ENCODE assay signal across 8 mouse cellular contexts in the genomic region with DNA sequence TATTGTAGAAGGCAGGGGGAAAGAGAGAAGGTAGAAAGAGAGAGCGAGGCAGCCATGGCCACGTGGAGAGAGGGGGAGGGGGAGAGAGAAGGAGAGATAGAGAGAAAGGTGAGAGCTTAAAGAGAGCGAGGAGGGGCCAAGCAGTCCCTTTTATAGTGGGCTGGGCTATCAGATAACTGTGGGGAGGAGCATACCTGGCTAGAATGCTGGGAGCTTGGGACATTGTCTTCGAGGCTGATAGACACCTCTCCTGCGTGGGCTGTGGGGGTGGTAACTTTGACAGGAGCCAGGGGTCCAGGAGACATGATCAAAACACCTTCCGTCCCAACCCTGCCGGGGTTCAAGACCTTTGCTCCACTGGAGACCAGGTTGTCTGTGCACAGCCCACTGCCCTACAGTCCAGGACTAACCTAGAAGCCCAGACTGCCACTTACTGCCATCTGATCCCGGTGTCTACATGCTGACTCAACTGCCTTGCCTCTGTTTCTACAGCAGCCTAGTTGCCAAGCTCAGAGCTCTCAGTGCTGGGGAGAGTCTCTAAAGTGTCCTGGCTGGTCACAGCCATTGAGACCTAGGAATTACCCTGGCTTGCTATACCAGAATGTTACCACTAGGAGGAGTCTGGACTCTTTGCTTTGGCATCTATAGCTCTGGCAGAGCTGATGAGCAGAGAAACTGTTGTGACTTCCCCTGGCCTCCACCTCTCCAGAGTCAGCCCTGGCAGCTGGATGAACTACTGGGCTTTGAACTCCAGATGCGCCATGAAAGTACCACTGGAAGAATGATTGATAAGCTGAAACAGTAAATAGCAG.
DNase-seq lines count a peak whose midpoint lies in the region; ATAC-seq and TF ChIP-seq lines count a peak whose summit lies in the region.

No protein-coding gene starts in this region.

- H3K79me3 ChIP-seq in C2C12 (ENCODE audit: low read depth), result no peaks in the 10 kb centered on the region

- 58% methylated on average over 9 of the region's 9 CpGs for WGBS in heart, adult 2 months
- 68% methylated on average over 9 of the region's 9 CpGs for WGBS in limb, embryonic 13.5 days
- WGBS in midbrain, postnatal 0 days, result 62% methylated on average over 9 of the region's 9 CpGs

- no peaks in the 10 kb centered on the region for H3K36me3 ChIP-seq in C2C12 (ENCODE audit: control insufficient read depth, insufficient read depth)
- no peaks in the 10 kb centered on the region for H3K36me3 ChIP-seq in heart, adult 2 months (ENCODE audit: control insufficient read depth, insufficient read depth, low read length)
- H3K36me3 ChIP-seq in limb, embryonic 13.5 days, result no peaks in the 10 kb centered on the region
- no peaks in the 10 kb centered on the region for H3K36me3 ChIP-seq in midbrain, postnatal 0 days (ENCODE audit: insufficient read depth, low read length)

- H3K4me3 ChIP-seq in C2C12 (ENCODE audit: insufficient read depth, poor library complexity, severe bottlenecking), result no peak overlapping the region
- H3K4me3 ChIP-seq in heart, adult 2 months, result no peak overlapping the region
- H3K4me3 ChIP-seq in limb, embryonic 13.5 days, result no peak overlapping the region
- H3K4me3 ChIP-seq in midbrain, postnatal 0 days (ENCODE audit: low read depth, low read length), result no peak overlapping the region

- intact Hi-C loops in heart, adult 2 months (cut with DNase I), result no loop called here

- no peaks in the 10 kb centered on the region for H3K9me3 ChIP-seq in limb, embryonic 13.5 days
- H3K9me3 ChIP-seq in midbrain, postnatal 0 days (ENCODE audit: low read length), result no peaks in the 10 kb centered on the region

- no peak overlapping the region for H3K9ac ChIP-seq in heart, adult 2 months (ENCODE audit: low read depth, low read length)
- no peak overlapping the region for H3K9ac ChIP-seq in limb, embryonic 13.5 days
- no peak overlapping the region for H3K9ac ChIP-seq in midbrain, postnatal 0 days (replicated peaks; ENCODE audit: low read length, poor library complexity, severe bottlenecking)

- H3K79me2 ChIP-seq in C2C12 (ENCODE audit: control insufficient read depth, insufficient read depth), result no peaks in the 10 kb centered on the region
- H3K79me2 ChIP-seq in heart, adult 2 months (replicated peaks; ENCODE audit: control insufficient read depth, insufficient read depth, low read length), result no peaks in the 10 kb centered on the region

- peak; percentile 35; the same call in 1 of the 2 replicates for TF ChIP-seq EP300 in heart, adult 2 months (IDR thresholded peaks at IDR 0.05; ENCODE audit: insufficient read depth, low read depth, low read length)

- no peaks in the 10 kb centered on the region for H3K27me3 ChIP-seq in C2C12 (ENCODE audit: control insufficient read depth, insufficient read depth, insufficient read length)
- no peaks in the 10 kb centered on the region for H3K27me3 ChIP-seq in heart, adult 2 months (ENCODE audit: control insufficient read depth, insufficient read depth, low read length)
- H3K27me3 ChIP-seq in limb, embryonic 13.5 days, result no peaks in the 10 kb centered on the region
- no peaks in the 10 kb centered on the region for H3K27me3 ChIP-seq in midbrain, postnatal 0 days (ENCODE audit: insufficient read depth, low read length)

- H3ac ChIP-seq in C2C12 (ENCODE audit: control insufficient read depth, insufficient read length, low read depth), result no peak overlapping the region

- TF ChIP-seq POLR2A in heart, adult 2 months (IDR thresholded peaks at IDR 0.05; ENCODE audit: insufficient read depth, low read depth, low read length), result no peak

- peak; percentile 21 for TF ChIP-seq CTCF in C2C12 (IDR thresholded peaks at IDR 0.05; ENCODE audit: control insufficient read depth, insufficient read depth, insufficient read length)
- peak; percentile 95 for TF ChIP-seq CTCF in heart, adult 2 months (IDR thresholded peaks at IDR 0.05)
- peak; percentile 94 for TF ChIP-seq CTCF in midbrain, postnatal 0 days (IDR thresholded peaks at IDR 0.05)

- ATAC-seq in limb, embryonic 13.5 days (ENCODE audit: low FRiP score, low read depth), result peak; percentile 57; the same call in 1 of the 2 replicates
- no peak for ATAC-seq in midbrain, postnatal 0 days (ENCODE audit: low FRiP score)

- no peaks in the 10 kb centered on the region for H3K4me1 ChIP-seq in heart, adult 2 months (ENCODE audit: control insufficient read depth, insufficient read depth, low read length)
- H3K4me1 ChIP-seq in limb, embryonic 13.5 days, result peaks cover 17% of the 10 kb centered on the region
- no peaks in the 10 kb centered on the region for H3K4me1 ChIP-seq in midbrain, postnatal 0 days (ENCODE audit: insufficient read depth, low read length)

- H3K4me2 ChIP-seq in limb, embryonic 13.5 days (replicated peaks), result no peak overlapping the region
- no peak overlapping the region for H3K4me2 ChIP-seq in midbrain, postnatal 0 days (ENCODE audit: low read depth, low read length, poor library complexity, severe bottlenecking)

- H3K27ac ChIP-seq in heart, adult 2 months, result no peak overlapping the region
- no peak overlapping the region for H3K27ac ChIP-seq in limb, embryonic 13.5 days
- H3K27ac ChIP-seq in midbrain, postnatal 0 days (ENCODE audit: low read depth, low read length), result no peak overlapping the region

- peak; percentile 70 for DNase-seq in T-cell, adult 2 months (ENCODE audit: low spot score)
- peak; percentile 81 for DNase-seq in embryo, embryonic 10 days (ENCODE audit: low spot score)
- DNase-seq in heart, adult 2 months, result peak; percentile 27 to 41
- DNase-seq in kidney, adult 18-20 months, result peak; percentile 37
- DNase-seq in midbrain, postnatal 0 days (ENCODE audit: low spot score), result peak; percentile 89
- DNase-seq in thymus, postnatal 10 days (ENCODE audit: low spot score in 2 of 2), result peak; percentile 60 to 77

TF ChIP-seq in C2C12, 6 proteins besides CTCF, POLR2A, EP300 and RAD21:
- TF ChIP-seq MAX (IDR thresholded peaks at IDR 0.05), result no peak
- TF ChIP-seq MYOG (IDR thresholded peaks at IDR 0.05; ENCODE audit: control insufficient read depth, extremely low read depth, insufficient read length), result no peak
- no peak for TF ChIP-seq CEBPB (IDR thresholded peaks at IDR 0.05; ENCODE audit: low read depth)
- TF ChIP-seq USF1 (IDR thresholded peaks at IDR 0.05; ENCODE audit: low read depth), result no peak
- no peak for TF ChIP-seq MYOD1 (IDR thresholded peaks at IDR 0.05; ENCODE audit: control insufficient read depth, insufficient read length, low read depth)
- TF ChIP-seq FOSL1 (IDR thresholded peaks at IDR 0.05; ENCODE audit: insufficient read depth, low read length, poor library complexity, severe bottlenecking), result no peak

Comparison
In these comparisons a context has a peak if more than half of its experiments do, and no peak if none do; other contexts are left out.
1. CTCF ChIP-seq: peak in every context shown above with its lines; median percentile 95 in heart, adult 2 months; 94 in midbrain, postnatal 0 days; 21 in C2C12.
2. DNase-seq: peak in every context shown above with its lines; median percentile 89 in midbrain, postnatal 0 days; 81 in embryo, embryonic 10 days; 70 in T-cell, adult 2 months; 68 in thymus, postnatal 10 days; 37 in kidney, adult 18-20 months; 34 in heart, adult 2 months.